Mouse (Mus musculus): Measurements from ENCODE around the gene Gm8332. TPM values are rescaled to one million over a fixed set of nuclear protein-coding genes. Genes with fewer than 3 reads are reported as not detected.
"Not testable (repeated sequence)": the region's sequence is repeated elsewhere in the genome, so short reads cannot be mapped to it uniquely, and the experiment has no call there.

The Gm8332 gene
- not detected in 2 replicates for polyA plus RNA-seq (2015; fragmentation: Nextera tagmentation; extraction: Ambion mirVana)

GRCm38 (mm10) chr12:88250000-88250399 is at the start of gene Gm8332:
Gene Gm8332, minus strand, starts transcription at chr12:88250100.
- H3K4me2 ChIP-seq (ENCODE audit: low read depth, low read length); H3K9ac ChIP-seq (ENCODE audit: low read length); H3K4me3 ChIP-seq (replicated peaks; ENCODE audit: low read length); H3K36me3 ChIP-seq (ENCODE audit: control insufficient read depth, insufficient read depth, low read length); ATAC-seq (ENCODE audit: insufficient read depth, low FRiP score); H3K4me1 ChIP-seq (ENCODE audit: control insufficient read depth, insufficient read depth, low read length); H3K9me3 ChIP-seq (replicated peaks; ENCODE audit: control insufficient read depth, low read length); H3K27ac ChIP-seq (ENCODE audit: low read length); H3K27me3 ChIP-seq (ENCODE audit: control insufficient read depth, insufficient read depth, low read length): not testable (repeated sequence)
- 82% methylated on average over 1 of the region's 2 CpGs for WGBS

- not testable (repeated sequence) for H3K9ac ChIP-seq (ENCODE audit: low read length); H3K9me3 ChIP-seq (replicated peaks; ENCODE audit: control insufficient read depth, low read length); H3K4me2 ChIP-seq (ENCODE audit: low read depth, low read length); H3K36me3 ChIP-seq (ENCODE audit: control insufficient read depth, insufficient read depth, low read length); ATAC-seq (ENCODE audit: insufficient read depth, low FRiP score); H3K4me3 ChIP-seq (replicated peaks; ENCODE audit: low read length); H3K4me1 ChIP-seq (ENCODE audit: control insufficient read depth, insufficient read depth, low read length); H3K27me3 ChIP-seq (ENCODE audit: control insufficient read depth, insufficient read depth, low read length); H3K27ac ChIP-seq (ENCODE audit: low read length)
- WGBS: 37% methylated on average over 2 of the region's 2 CpGs
Observed at GRCm38 (mm10) chr12:88297171-88297570, 47.3 kb upstream of the Gm8332 start.

GRCm38 (mm10) chr12:88293082-88293481 is 43.2 kb upstream of the Gm8332 start:
- WGBS: 63% methylated on average over 4 of the region's 4 CpGs
- not testable (repeated sequence) for H3K4me3 ChIP-seq (replicated peaks; ENCODE audit: low read length); H3K27me3 ChIP-seq (ENCODE audit: control insufficient read depth, insufficient read depth, low read length); H3K4me2 ChIP-seq (ENCODE audit: low read depth, low read length); H3K4me1 ChIP-seq (ENCODE audit: control insufficient read depth, insufficient read depth, low read length); ATAC-seq (ENCODE audit: insufficient read depth, low FRiP score); H3K9ac ChIP-seq (ENCODE audit: low read length); H3K27ac ChIP-seq (ENCODE audit: low read length); H3K9me3 ChIP-seq (replicated peaks; ENCODE audit: control insufficient read depth, low read length); H3K36me3 ChIP-seq (ENCODE audit: control insufficient read depth, insufficient read depth, low read length)

- not testable (repeated sequence) for H3K4me2 ChIP-seq (ENCODE audit: low read depth, low read length); H3K4me1 ChIP-seq (ENCODE audit: control insufficient read depth, insufficient read depth, low read length); H3K36me3 ChIP-seq (ENCODE audit: control insufficient read depth, insufficient read depth, low read length); H3K27me3 ChIP-seq (ENCODE audit: control insufficient read depth, insufficient read depth, low read length); H3K9me3 ChIP-seq (replicated peaks; ENCODE audit: control insufficient read depth, low read length); H3K4me3 ChIP-seq (replicated peaks; ENCODE audit: low read length); H3K9ac ChIP-seq (ENCODE audit: low read length); H3K27ac ChIP-seq (ENCODE audit: low read length); ATAC-seq (ENCODE audit: insufficient read depth, low FRiP score)
- WGBS: 84% methylated on average over 4 of the region's 5 CpGs
Observed at GRCm38 (mm10) chr12:88285224-88285623, 35.3 kb upstream of the Gm8332 start.

GRCm38 (mm10) chr12:88274400-88274799 is 24.5 kb upstream of the Gm8332 start, which contains the start of gene Gm5662:
Gene Gm5662, minus strand, starts transcription at chr12:88274500.
- WGBS: 82% methylated on average over 5 of the region's 5 CpGs

DNA sequence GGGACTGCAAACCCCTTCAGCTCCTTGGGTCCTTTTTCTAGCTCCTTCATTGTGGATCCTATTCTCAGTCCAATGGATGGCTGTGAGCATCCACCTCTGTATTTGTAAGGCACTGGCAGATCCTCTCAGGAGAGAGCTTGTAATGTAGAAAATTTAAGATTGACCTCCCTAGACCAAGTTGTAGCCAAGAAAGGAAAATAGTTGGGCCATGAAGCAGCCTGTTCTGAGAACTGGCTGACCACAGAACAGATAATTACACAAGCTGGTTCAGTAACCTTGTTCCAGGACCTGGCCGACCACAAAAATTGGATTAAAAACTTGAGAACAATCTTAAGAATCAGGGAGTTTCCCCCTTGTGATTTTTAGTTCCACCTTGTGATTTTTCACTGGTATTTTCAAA is 7.3 kb upstream of the Gm8332 start:
- Histone ChIP-seq H3K27ac (ENCODE audit: low read length) (no peak overlapping the region), H3K9ac (ENCODE audit: low read length) (no peak overlapping the region), H3K4me3 (replicated peaks; ENCODE audit: low read length) (no peak overlapping the region), H3K9me3 (replicated peaks; ENCODE audit: control insufficient read depth, low read length) (no peaks in the 10 kb centered on the region), H3K4me1 (ENCODE audit: control insufficient read depth, insufficient read depth, low read length) (no peaks in the 10 kb centered on the region), H3K27me3 (ENCODE audit: control insufficient read depth, insufficient read depth, low read length) (no peaks in the 10 kb centered on the region), H3K36me3 (ENCODE audit: control insufficient read depth, insufficient read depth, low read length) (no peaks in the 10 kb centered on the region), H3K4me2 (ENCODE audit: low read depth, low read length) (no peak overlapping the region)
- WGBS: 46% methylated on average over 1 of the region's 1 CpGs
- no peak for ATAC-seq (ENCODE audit: insufficient read depth, low FRiP score)

More at GRCm38 (mm10) chr12:88274400-88274799, 24.5 kb upstream of the Gm8332 start, which contains the start of gene Gm5662:
- not testable (repeated sequence) for H3K36me3 ChIP-seq (ENCODE audit: control insufficient read depth, insufficient read depth, low read length); H3K9me3 ChIP-seq (replicated peaks; ENCODE audit: control insufficient read depth, low read length); ATAC-seq (ENCODE audit: insufficient read depth, low FRiP score); H3K9ac ChIP-seq (ENCODE audit: low read length); H3K4me1 ChIP-seq (ENCODE audit: control insufficient read depth, insufficient read depth, low read length); H3K4me2 ChIP-seq (ENCODE audit: low read depth, low read length); H3K27me3 ChIP-seq (ENCODE audit: control insufficient read depth, insufficient read depth, low read length); H3K4me3 ChIP-seq (replicated peaks; ENCODE audit: low read length); H3K27ac ChIP-seq (ENCODE audit: low read length)

DNA sequence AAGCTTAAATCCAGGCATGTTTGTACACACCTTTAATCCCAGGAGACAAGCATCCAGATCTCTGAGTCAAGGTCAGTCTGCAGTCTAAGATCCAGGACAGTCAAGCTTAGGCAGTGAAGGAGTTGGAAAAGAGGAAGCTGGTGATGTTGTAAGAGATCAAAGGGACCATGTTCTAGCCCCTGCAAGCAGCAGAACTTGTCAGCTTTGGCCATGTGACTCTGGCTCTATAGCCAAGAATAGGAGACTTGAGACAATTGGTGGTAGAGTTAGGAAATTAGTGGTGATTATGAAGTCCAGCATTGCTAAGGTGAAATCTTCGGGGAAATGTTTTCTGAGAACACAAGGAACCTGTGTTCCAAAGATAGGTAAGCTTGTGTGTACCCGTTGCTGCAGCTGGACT is 6.0 kb upstream of the Gm8332 start:
- not testable (repeated sequence) for ATAC-seq (ENCODE audit: insufficient read depth, low FRiP score); H3K9ac ChIP-seq (ENCODE audit: low read length); H3K4me3 ChIP-seq (replicated peaks; ENCODE audit: low read length); H3K9me3 ChIP-seq (replicated peaks; ENCODE audit: control insufficient read depth, low read length); H3K4me2 ChIP-seq (ENCODE audit: low read depth, low read length); H3K36me3 ChIP-seq (ENCODE audit: control insufficient read depth, insufficient read depth, low read length); H3K4me1 ChIP-seq (ENCODE audit: control insufficient read depth, insufficient read depth, low read length); H3K27ac ChIP-seq (ENCODE audit: low read length); H3K27me3 ChIP-seq (ENCODE audit: control insufficient read depth, insufficient read depth, low read length)
- WGBS: 51% methylated on average over 2 of the region's 2 CpGs

- H3K27ac ChIP-seq (ENCODE audit: low read length); H3K4me3 ChIP-seq (replicated peaks; ENCODE audit: low read length); H3K9me3 ChIP-seq (replicated peaks; ENCODE audit: control insufficient read depth, low read length); H3K27me3 ChIP-seq (ENCODE audit: control insufficient read depth, insufficient read depth, low read length); H3K4me1 ChIP-seq (ENCODE audit: control insufficient read depth, insufficient read depth, low read length); H3K36me3 ChIP-seq (ENCODE audit: control insufficient read depth, insufficient read depth, low read length); ATAC-seq (ENCODE audit: insufficient read depth, low FRiP score); H3K9ac ChIP-seq (ENCODE audit: low read length); H3K4me2 ChIP-seq (ENCODE audit: low read depth, low read length): not testable (repeated sequence)
Observed at GRCm38 (mm10) chr12:88245786-88246185, 4.1 kb downstream of the Gm8332 start.

DNA sequence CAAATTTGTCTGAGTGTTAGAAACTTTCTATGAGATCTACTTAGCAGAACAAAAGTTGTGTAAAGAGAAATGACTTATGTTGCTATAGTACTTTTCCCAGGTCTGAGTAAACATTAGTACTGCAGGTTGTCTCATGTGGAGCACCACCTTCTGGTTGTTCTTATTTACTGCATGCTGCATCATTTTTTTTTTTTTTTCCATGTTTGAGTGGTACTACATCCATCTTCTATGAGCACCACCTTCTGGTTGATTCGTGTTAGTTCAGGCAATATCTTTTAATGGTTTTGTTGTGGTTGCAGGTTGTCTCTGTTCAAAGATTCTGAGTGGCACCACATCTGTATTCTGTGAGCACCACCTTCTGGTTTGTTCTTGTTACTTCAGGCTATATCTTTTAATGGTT is 7.0 kb downstream of the Gm8332 start:
- H3K4me1 ChIP-seq (ENCODE audit: control insufficient read depth, insufficient read depth, low read length); H3K4me2 ChIP-seq (ENCODE audit: low read depth, low read length); H3K9ac ChIP-seq (ENCODE audit: low read length); H3K27me3 ChIP-seq (ENCODE audit: control insufficient read depth, insufficient read depth, low read length); ATAC-seq (ENCODE audit: insufficient read depth, low FRiP score); H3K9me3 ChIP-seq (replicated peaks; ENCODE audit: control insufficient read depth, low read length); H3K36me3 ChIP-seq (ENCODE audit: control insufficient read depth, insufficient read depth, low read length); H3K27ac ChIP-seq (ENCODE audit: low read length); H3K4me3 ChIP-seq (replicated peaks; ENCODE audit: low read length): not testable (repeated sequence)
- 27% methylated on average over 1 of the region's 1 CpGs for WGBS

GRCm38 (mm10) chr12:88219445-88219844 is 30.5 kb downstream of the Gm8332 start:
- 88% methylated on average over 3 of the region's 3 CpGs for WGBS

More at GRCm38 (mm10) chr12:88219445-88219844, 30.5 kb downstream of the Gm8332 start:
- Histone ChIP-seq H3K27me3 (ENCODE audit: control insufficient read depth, insufficient read depth, low read length) (no peaks in the 10 kb centered on the region), H3K4me1 (ENCODE audit: control insufficient read depth, insufficient read depth, low read length) (no peaks in the 10 kb centered on the region), H3K9ac (ENCODE audit: low read length) (no peak overlapping the region), H3K4me3 (replicated peaks; ENCODE audit: low read length) (no peak overlapping the region), H3K4me2 (ENCODE audit: low read depth, low read length) (no peak overlapping the region), H3K9me3 (replicated peaks; ENCODE audit: control insufficient read depth, low read length) (no peaks in the 10 kb centered on the region), H3K36me3 (ENCODE audit: control insufficient read depth, insufficient read depth, low read length) (no peaks in the 10 kb centered on the region), H3K27ac (ENCODE audit: low read length) (no peak overlapping the region)
- no peak for ATAC-seq (ENCODE audit: insufficient read depth, low FRiP score)
